Mouse (Mus musculus) brain, embryonic 14.5 days (tissue): ENCODE data around the gene Macrod2.

Source experiments
- CTCF ChIP-seq: fragments of 200-500 bp; IDR thresholded peaks from 2 replicates; pipeline ENCODE4 v1.5.1; 2012; ENCODE audit warnings: inconsistent platforms, mild to moderate bottlenecking, moderate library complexity, borderline replicate concordance; ENCODE audit not compliant: insufficient read depth, insufficient read length; ENCODE audit errors: extremely low read depth
- POLR2A ChIP-seq: fragments of 200-500 bp; IDR thresholded peaks from 2 replicates; pipeline ENCODE4 v1.6.1; 2012; ENCODE audit warnings: mild to moderate bottlenecking, inconsistent platforms, borderline replicate concordance; ENCODE audit not compliant: poor library complexity, insufficient read depth, insufficient read length, severe bottlenecking; ENCODE audit errors: extremely low read depth

DNA sequence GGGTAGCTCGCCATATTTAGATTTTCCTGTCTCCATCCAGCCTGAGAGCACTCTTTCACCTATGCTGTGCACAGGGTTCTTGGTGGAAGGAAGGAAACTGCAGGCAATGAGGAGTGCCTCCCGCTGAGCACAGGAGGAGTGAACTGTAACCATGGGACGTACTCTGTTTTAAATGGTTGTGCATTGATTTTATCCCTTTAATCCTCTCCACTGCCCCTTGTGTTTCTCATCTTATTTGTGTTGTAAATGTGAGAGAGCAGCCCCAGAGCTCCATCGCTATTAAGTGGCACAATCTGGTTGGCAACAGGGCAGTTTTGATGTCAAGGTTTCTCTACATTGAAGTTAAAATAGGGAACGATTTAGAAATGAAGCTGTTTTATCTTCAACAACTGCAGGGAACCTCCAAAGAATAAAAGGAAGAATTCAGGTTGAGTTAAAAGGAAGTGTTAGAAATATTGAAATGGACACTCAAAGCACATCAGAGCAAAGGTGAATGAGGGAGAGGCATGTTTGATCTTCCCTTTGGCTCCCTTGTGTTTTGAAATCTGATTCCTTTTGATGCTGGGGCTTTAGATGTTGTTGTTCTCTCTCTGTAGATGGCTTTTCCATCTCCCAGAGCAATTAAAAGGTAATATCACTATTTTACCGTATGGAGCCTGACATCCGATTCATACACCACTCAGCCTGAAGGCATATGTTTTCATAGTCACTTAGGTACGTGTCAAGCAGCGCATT is 1467.6 kb downstream of the Macrod2 start:
- TF ChIP-seq CTCF: no peak
- no peak for TF ChIP-seq POLR2A
